Mouse (Mus musculus): ENCODE data around the gene Gm28048. TPM values are rescaled to one million over a fixed set of nuclear protein-coding genes. Genes with fewer than 3 reads are reported as not detected.
A peak's percentile ranks its signal among the peaks of the same experiment; 100 is the strongest.

Gene Gm28048
- polyA plus RNA-seq, 1 experiment from 2014 or later = 3.0 TPM

DNA sequence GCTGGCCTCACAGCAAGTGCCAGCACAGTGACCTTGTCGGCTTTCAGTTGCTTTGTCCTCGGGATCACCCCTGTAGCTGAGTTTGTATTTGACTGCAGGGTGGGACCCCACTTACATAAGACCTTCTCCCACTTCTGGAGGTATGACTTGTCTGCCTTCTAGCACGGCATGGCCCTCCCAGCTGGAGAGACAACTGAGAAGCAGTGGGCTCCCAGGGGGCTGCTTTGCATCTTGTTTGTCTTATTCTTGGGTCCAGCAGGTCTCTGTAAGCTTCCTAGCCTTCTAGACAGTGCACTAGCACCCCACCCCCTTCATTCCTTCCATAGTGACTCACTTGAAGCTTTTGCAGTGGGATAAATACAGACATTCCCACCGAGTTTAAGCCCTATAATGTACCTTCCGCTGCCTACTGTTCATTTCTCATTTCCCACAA, 151.7 kb downstream of the Gm28048 start:
- Histone ChIP-seq H3K4me3 (no peak overlapping the region), H3K9me3 (replicated peaks) (no peaks in the 10 kb centered on the region), H3K4me1 (peaks cover 9% of the 10 kb centered on the region), H3K27ac (replicated peaks) (peak overlapping the region; percentile 38; the same call in 1 of the 2 replicates), H3K36me3 (no peaks in the 10 kb centered on the region), H3K27me3 (ENCODE audit: low read depth, poor library complexity, severe bottlenecking) (no peaks in the 10 kb centered on the region)
- DNase-seq (ENCODE audit: low spot score) = no peak
- 55% methylated on average over 5 of the region's 5 CpGs for WGBS

DNA sequence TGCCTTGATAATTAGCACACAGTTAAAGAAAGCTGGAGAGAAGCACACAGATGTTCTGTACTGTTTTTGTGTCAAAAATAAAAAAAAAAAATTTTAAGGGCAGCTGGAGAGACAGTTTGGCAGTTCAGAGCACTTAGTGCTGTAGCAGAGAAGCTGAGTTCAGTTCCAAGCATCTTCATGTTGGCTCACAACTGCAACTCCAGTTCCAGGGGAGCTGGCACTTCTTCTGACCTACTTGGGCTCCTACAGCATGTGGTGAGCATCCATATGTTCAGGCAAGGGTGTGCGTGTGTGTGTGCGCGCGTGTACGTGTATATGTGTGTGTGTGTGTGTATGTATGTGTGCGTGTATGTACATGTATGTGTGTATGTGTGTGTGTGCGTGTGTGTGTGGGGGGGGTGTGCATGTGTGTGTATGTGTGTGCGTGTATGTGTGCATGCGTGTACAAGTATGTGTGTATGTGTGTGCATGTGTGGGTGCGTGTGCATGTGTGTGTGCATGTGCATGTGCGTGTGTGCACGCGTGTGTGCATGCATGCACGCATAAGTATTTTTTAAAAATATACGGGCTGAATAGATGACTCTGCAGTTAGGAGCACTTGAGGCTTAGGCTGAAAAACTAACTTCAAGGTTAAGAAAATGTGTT, 152.8 kb downstream of the Gm28048 start:
- peaks cover 9% of the 10 kb centered on the region for H3K4me1 ChIP-seq
- H3K4me3 ChIP-seq = no peak overlapping the region
- DNase-seq (ENCODE audit: low spot score) = no peak
- H3K27me3 ChIP-seq (ENCODE audit: low read depth, poor library complexity, severe bottlenecking) = no peaks in the 10 kb centered on the region
- no peaks in the 10 kb centered on the region for H3K36me3 ChIP-seq
- no peaks in the 10 kb centered on the region for H3K9me3 ChIP-seq (replicated peaks)
- no peak overlapping the region for H3K27ac ChIP-seq (replicated peaks)
- 96% methylated on average over 15 of the region's 15 CpGs for WGBS

DNA sequence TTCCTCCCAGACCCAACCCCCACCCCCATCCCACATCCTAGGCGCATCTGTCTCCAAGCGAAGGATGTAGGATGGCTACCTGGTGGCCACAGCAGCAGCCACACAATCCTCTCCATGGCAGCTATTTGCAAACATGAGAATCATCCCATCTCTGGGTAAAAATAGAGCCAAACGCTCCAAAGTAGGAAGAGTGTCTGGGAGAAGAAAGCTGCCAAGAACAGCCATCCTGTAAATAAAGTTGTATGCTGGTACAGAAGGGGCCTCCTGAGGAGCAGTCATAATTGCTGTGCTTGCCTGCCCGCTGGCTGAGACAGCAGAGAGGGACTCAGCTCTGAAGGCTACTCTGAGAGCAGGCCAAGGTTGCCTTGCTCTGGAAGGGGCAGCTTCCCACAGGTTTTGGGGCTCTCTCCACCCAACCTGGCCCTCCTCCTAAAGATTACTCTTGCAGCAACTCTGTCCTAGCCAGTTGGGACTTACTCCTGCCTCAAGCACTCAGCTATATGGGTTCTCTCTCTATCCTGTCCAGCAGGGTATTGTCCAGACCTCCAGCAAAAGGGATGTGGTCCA, 154.3 kb downstream of the Gm28048 start:
- 89% methylated on average over 4 of the region's 4 CpGs for WGBS
- DNase-seq (ENCODE audit: low spot score) = no peak
- H3K4me1 ChIP-seq = peaks cover 9% of the 10 kb centered on the region

DNA sequence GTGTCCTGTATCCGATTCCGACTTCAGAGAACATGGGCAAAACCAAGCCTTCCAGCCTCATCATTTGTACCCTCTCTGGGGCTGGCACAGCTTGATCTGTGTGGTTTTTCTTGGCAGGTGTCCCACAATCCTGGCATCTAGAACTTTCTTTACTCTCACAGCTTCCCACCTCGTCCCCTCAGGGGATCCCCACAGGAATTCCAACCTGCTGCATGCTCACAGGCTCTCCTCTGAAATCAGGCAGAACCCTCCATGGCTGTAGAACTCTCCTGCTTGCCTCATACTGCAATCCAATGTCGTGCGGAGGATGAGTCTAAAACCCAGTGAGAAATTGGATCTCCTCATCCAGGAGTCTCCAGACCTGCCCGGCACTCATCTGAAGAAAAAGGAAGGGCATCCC, 155.2 kb downstream of the Gm28048 start:
- DNase-seq (ENCODE audit: low spot score) = no peak
- Histone ChIP-seq H3K27me3 (ENCODE audit: low read depth, poor library complexity, severe bottlenecking) (no peaks in the 10 kb centered on the region), H3K4me3 (no peak overlapping the region), H3K27ac (replicated peaks) (no peak overlapping the region), H3K4me1 (peaks cover 9% of the 10 kb centered on the region), H3K9me3 (replicated peaks) (no peaks in the 10 kb centered on the region), H3K36me3 (no peaks in the 10 kb centered on the region)
- 88% methylated on average over 6 of the region's 6 CpGs for WGBS

More for the DNA sequence above, 154.3 kb downstream of the Gm28048 start:
- no peaks in the 10 kb centered on the region for H3K9me3 ChIP-seq (replicated peaks)
- H3K4me3 ChIP-seq = no peak overlapping the region
- no peaks in the 10 kb centered on the region for H3K36me3 ChIP-seq
- no peak overlapping the region for H3K27ac ChIP-seq (replicated peaks)
- H3K27me3 ChIP-seq (ENCODE audit: low read depth, poor library complexity, severe bottlenecking) = no peaks in the 10 kb centered on the region

DNA sequence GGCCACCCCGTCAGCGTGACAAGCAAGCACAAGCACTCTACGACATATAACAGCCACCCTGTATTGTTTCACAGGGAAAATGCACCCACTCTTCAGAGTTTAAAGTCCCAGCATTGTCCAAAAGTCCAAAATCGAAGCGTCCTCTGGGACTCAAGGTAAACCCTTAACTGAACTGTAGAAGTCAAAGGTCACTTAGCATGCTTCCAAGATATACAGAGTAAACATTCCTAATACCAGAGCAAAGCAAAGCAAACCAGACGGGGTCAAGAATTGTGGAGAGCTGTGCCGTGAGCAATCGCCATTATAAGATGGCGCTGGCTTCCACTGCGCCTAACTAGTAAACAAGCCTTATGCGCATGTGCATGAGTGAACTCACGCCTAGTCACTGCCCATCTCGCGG, 155.8 kb downstream of the Gm28048 start:
- no peaks in the 10 kb centered on the region for H3K36me3 ChIP-seq
- H3K27ac ChIP-seq (replicated peaks) = no peak overlapping the region
- 94% methylated on average over 14 of the region's 14 CpGs for WGBS
- H3K27me3 ChIP-seq (ENCODE audit: low read depth, poor library complexity, severe bottlenecking) = no peaks in the 10 kb centered on the region
- H3K4me3 ChIP-seq = no peak overlapping the region
- H3K4me1 ChIP-seq = peaks cover 9% of the 10 kb centered on the region
- H3K9me3 ChIP-seq (replicated peaks) = no peaks in the 10 kb centered on the region
- DNase-seq (ENCODE audit: low spot score) = no peak

DNA sequence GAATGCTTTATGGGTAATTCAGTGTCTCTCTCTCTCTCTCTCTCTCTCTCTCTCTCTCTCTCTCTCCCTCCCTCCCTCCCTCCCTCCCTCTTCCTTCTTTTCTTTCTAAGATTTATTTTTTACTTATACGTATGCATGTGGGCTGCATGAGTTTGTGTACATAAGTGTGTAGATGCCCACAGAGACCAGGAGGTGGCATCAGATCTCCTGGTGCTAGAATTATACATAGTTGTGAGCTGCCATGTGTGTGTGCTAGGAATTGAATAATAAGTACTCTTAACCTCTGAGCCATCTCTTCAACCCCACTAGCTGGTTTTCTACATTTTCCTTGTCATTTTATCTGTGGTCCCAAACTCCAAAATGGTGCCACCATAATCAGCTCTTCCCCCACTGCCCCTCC, 156.3 kb downstream of the Gm28048 start:
- WGBS = 93% methylated on average over 1 of the region's 1 CpGs
- Histone ChIP-seq H3K4me3 (no peak overlapping the region), H3K27me3 (ENCODE audit: low read depth, poor library complexity, severe bottlenecking) (no peaks in the 10 kb centered on the region)

DNA sequence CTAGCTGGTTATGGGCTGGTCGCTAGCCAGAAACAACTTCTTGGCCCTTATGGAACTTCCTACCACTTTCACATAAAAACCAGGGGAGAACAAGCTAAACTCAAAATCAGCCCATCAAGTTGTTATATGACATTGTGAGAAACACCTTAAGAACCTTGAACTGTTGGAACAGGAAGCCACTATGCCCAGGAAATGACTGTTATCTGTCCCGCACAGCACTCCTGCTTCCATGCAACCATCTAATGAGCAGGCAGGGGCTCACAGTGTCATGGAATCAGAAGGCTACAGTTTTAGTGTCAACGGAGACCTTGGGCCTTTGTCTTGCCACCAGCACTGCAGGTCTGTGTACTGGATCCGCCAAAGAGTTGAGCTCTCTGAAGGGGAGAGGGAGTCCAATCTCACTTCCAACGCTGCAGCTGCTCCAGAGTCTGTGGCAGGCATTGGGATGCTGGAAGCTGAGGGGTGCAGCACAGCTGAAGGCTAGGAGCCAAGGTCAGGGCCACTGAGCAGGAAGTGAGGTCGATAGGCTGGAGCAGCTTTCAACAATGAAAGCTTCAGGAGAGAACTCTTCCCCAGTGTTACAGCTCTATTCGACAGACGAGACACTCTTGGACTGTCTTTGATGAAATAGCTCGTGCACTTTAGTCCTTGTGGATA, 157.7 kb downstream of the Gm28048 start:
- Histone ChIP-seq H3K4me3 (no peak overlapping the region), H3K27ac (replicated peaks) (no peak overlapping the region), H3K27me3 (ENCODE audit: low read depth, poor library complexity, severe bottlenecking) (no peaks in the 10 kb centered on the region), H3K4me1 (no peaks in the 10 kb centered on the region), H3K9me3 (replicated peaks) (no peaks in the 10 kb centered on the region), H3K36me3 (no peaks in the 10 kb centered on the region)
- 86% methylated on average over 9 of the region's 9 CpGs for WGBS
- no peak for DNase-seq (ENCODE audit: low spot score)

More for the DNA sequence above, 156.3 kb downstream of the Gm28048 start:
- H3K27ac ChIP-seq (replicated peaks) = no peak overlapping the region
- DNase-seq (ENCODE audit: low spot score) = no peak
- peaks cover 7% of the 10 kb centered on the region for H3K4me1 ChIP-seq
- no peaks in the 10 kb centered on the region for H3K36me3 ChIP-seq
- H3K9me3 ChIP-seq (replicated peaks) = no peaks in the 10 kb centered on the region

DNA sequence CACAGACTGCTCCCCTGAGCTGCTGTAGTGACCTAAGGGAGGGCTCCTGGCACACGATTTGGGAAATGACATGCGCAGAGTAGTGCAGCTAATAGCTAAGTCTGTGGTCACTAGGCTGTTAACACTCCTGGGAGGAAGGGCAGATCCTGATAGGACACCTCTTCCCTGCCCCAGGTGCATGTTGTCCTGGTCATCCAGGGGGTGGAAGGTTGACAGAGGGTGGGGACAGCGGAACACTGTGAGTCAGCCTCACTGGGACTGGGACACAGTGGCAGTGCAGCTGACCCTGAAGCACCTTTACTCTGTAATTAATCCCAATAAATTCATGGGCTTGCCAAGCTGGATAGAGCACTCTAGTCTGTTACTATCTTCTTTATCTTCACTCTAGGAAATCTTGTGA, 160.6 kb downstream of the Gm28048 start:
- no peaks in the 10 kb centered on the region for H3K27me3 ChIP-seq (ENCODE audit: low read depth, poor library complexity, severe bottlenecking)
- no peak overlapping the region for H3K27ac ChIP-seq (replicated peaks)
- no peak overlapping the region for H3K4me3 ChIP-seq
- H3K36me3 ChIP-seq = no peaks in the 10 kb centered on the region
- DNase-seq (ENCODE audit: low spot score) = no peak
- H3K4me1 ChIP-seq = no peaks in the 10 kb centered on the region
- 84% methylated on average over 3 of the region's 3 CpGs for WGBS
- H3K9me3 ChIP-seq (replicated peaks) = no peaks in the 10 kb centered on the region

DNA sequence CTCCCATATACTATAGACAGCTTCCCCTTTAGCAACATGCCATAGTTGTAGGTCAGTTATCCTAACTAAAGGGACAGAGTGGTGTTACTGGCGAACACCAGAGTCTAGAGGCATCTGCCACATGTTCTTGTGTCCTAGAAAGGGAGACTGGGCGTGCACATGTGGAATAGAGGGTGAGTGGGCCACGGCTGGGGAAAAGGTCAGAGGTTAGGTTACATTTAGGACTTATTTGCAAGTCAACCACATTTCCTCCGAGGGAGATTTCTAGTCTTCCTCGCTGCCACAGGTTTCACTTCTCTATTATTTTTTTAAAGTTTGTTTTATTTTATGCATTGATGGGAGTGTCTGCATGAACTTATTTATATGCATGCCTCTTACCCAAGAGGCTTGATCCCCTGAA, 163.5 kb downstream of the Gm28048 start:
- no peaks in the 10 kb centered on the region for H3K4me1 ChIP-seq
- DNase-seq (ENCODE audit: low spot score) = no peak
- no peaks in the 10 kb centered on the region for H3K9me3 ChIP-seq (replicated peaks)
- no peaks in the 10 kb centered on the region for H3K36me3 ChIP-seq
- no peak overlapping the region for H3K4me3 ChIP-seq
- H3K27me3 ChIP-seq (ENCODE audit: low read depth, poor library complexity, severe bottlenecking) = no peaks in the 10 kb centered on the region
- H3K27ac ChIP-seq (replicated peaks) = no peak overlapping the region
- 75% methylated on average over 5 of the region's 5 CpGs for WGBS

DNA sequence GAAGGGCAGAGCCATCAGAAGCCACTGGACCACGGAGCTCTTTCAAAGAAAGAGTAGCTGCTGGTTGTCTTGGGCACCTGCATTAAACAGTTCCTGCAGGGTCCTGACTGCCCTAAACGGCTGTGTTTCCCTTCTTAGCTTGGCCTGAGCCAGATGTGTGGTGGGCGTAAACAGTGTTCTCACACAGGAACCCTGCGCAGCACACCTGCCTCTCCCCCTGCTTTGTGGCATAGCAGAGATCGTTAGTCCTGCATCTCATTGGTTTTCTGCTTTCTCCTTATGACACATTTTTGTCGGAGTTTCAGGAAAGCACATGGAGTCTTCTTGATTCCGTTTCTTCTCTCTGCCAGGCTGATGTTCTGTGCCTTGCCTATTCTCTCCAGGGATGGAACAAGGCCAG, 166.0 kb downstream of the Gm28048 start:
- H3K27ac ChIP-seq (replicated peaks) = no peak overlapping the region
- H3K27me3 ChIP-seq (ENCODE audit: low read depth, poor library complexity, severe bottlenecking) = no peaks in the 10 kb centered on the region
- no peak for DNase-seq (ENCODE audit: low spot score)
- H3K36me3 ChIP-seq = no peaks in the 10 kb centered on the region
- no peak overlapping the region for H3K4me3 ChIP-seq
- WGBS = 89% methylated on average over 7 of the region's 7 CpGs
- H3K4me1 ChIP-seq = no peaks in the 10 kb centered on the region
- no peaks in the 10 kb centered on the region for H3K9me3 ChIP-seq (replicated peaks)

DNA sequence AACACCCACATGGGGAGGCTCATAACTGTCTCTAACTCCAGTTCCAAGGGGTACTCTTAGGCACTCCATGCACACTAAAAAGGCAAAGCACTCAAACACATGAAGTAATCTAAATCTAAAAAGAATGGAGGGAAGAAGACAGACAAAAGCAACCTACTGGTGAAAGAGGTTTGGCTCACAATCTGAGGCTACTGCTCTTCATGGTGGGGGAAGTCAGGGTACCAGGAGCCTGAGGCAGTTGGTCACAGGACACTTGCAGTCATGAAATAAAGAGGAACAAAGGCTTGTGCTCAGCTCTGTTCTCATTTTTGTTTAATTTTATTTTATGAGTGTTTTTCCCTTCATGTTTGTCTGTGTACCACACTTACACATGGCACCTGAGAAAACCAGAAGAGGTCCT, 166.7 kb downstream of the Gm28048 start:
- H3K9me3 ChIP-seq (replicated peaks) = no peaks in the 10 kb centered on the region
- H3K27ac ChIP-seq (replicated peaks) = no peak overlapping the region
- no peak for DNase-seq (ENCODE audit: low spot score)
- H3K27me3 ChIP-seq (ENCODE audit: low read depth, poor library complexity, severe bottlenecking) = no peaks in the 10 kb centered on the region
- no peak overlapping the region for H3K4me3 ChIP-seq
- H3K4me1 ChIP-seq = no peaks in the 10 kb centered on the region
- H3K36me3 ChIP-seq = no peaks in the 10 kb centered on the region

DNA sequence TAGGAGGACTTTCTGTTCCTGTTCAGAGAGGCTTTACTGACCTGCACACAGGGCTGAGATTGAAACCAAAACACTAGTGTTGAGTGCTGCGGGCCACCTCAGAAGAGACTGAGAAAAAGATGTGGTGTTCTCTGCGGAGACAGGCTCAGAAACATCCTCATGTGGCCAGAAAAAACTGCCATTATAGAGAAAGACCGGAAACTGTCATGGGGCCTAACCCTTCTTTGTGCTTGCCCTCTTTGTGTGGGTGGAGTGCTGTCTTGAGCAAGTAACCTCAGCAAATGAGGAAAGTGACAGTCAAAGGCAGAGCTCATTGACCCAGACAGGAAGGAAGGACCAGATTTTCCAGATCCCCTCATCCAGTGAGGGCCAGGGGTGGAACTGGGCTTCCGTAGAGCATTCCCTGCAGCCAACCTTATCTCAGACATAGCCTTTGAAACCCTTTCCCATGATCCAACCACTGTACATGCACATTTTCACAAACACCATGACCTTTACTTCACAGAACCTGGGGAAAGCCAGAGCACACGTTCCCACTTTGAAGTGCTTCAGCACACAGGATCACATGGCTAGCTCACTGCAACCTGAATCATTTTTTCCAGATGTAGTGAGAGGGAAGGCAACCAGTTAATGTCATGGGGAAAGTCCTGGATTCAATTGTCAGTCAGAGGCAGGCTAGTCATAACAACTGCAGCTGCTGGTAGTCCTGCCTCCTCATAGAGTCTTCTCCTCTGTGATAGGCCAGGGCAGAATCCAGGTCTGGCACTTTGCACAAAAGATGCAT, 167.8 kb downstream of the Gm28048 start:
- Histone ChIP-seq H3K27me3 (ENCODE audit: low read depth, poor library complexity, severe bottlenecking) (no peaks in the 10 kb centered on the region), H3K9me3 (replicated peaks) (no peaks in the 10 kb centered on the region), H3K4me1 (no peaks in the 10 kb centered on the region), H3K27ac (replicated peaks) (no peak overlapping the region), H3K36me3 (no peaks in the 10 kb centered on the region), H3K4me3 (no peak overlapping the region)
- 87% methylated on average over 5 of the region's 5 CpGs for WGBS
- DNase-seq (ENCODE audit: low spot score) = no peak

DNA sequence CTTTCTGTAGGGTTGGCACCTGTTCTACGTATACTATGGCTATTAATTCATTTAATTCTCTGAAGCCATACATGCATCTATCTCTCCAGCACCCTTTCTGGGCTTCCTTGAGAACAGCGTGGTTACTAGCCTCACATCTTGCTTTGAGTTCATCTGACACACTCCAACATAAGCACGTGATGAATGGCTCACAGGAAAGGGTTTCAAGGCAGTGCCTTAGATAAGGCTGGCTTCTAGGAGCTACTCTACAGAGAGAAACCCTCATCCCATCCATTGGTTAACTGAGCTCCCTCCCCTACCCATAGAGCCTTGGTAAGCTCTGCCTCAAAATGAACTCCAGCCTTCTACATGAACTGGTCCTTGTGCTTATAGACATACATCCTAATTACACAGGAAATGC, 168.5 kb downstream of the Gm28048 start:
- DNase-seq (ENCODE audit: low spot score) = no peak
- WGBS = 84% methylated on average over 3 of the region's 3 CpGs
- H3K4me3 ChIP-seq = no peak overlapping the region
- H3K36me3 ChIP-seq = no peaks in the 10 kb centered on the region
- H3K27me3 ChIP-seq (ENCODE audit: low read depth, poor library complexity, severe bottlenecking) = no peaks in the 10 kb centered on the region
- no peaks in the 10 kb centered on the region for H3K9me3 ChIP-seq (replicated peaks)
- no peaks in the 10 kb centered on the region for H3K4me1 ChIP-seq
- H3K27ac ChIP-seq (replicated peaks) = no peak overlapping the region
